Mouse (Mus musculus): ENCODE measurements at regions not wholly inside any gene's neighbourhood (a gene's known extent, or its start where the extent isn't known, plus 50 kb on each side); places are given as distances from the start of the nearest gene placed in this dataset.

DNA sequence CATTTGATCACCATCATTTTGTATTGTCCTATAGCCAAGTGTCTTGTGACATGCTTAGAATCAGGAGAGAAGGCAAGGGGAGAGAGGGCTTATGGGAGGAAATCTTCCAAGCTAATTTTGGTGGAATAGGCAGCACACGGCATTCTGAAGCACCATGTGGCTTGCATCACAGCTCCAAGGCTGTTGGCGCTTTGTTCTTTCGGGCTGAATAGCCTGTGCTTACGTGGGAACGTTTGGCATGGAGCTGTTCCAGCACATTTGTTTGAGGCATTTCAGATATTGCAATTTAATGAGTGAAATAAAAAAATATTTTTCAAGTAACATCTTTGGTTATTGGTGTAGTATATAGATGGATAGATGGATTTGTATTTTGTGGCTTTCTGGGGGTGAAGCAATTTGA is 598.5 kb upstream of the Nrp1 start:
- H3K27me3 ChIP-seq, result no peaks in the 10 kb centered on the region
- H3K4me3 ChIP-seq, result no peak overlapping the region
- no peak overlapping the region for H3K9ac ChIP-seq
- H3K9me3 ChIP-seq, result no peaks in the 10 kb centered on the region
- ATAC-seq (ENCODE audit: insufficient number of reproducible peaks, low FRiP score, low TSS enrichment, low read depth), result no peak
- no peak overlapping the region for H3K27ac ChIP-seq
- H3K4me1 ChIP-seq, result peaks cover 3% of the 10 kb centered on the region; the same call in 1 of the 2 replicates
- no peak overlapping the region for H3K4me2 ChIP-seq
- H3K36me3 ChIP-seq, result no peaks in the 10 kb centered on the region
- WGBS, result 62% methylated on average over 5 of the region's 5 CpGs

GRCm38 (mm10) chr8:127765199-127765598 is 593.2 kb upstream of the Nrp1 start:
- Histone ChIP-seq H3K9me3 (no peaks in the 10 kb centered on the region), H3K4me2 (no peak overlapping the region), H3K36me3 (no peaks in the 10 kb centered on the region), H3K4me3 (no peak overlapping the region), H3K9ac (no peak overlapping the region), H3K27ac (no peak overlapping the region), H3K27me3 (no peaks in the 10 kb centered on the region), H3K4me1 (no peaks in the 10 kb centered on the region)
- no peak for ATAC-seq (ENCODE audit: insufficient number of reproducible peaks, low FRiP score, low TSS enrichment, low read depth)
- 76% methylated on average over 5 of the region's 5 CpGs for WGBS

GRCm38 (mm10) chr8:127768311-127768710 is 590.1 kb upstream of the Nrp1 start:
- H3K4me2 ChIP-seq, result no peak overlapping the region
- H3K4me3 ChIP-seq, result no peak overlapping the region
- H3K36me3 ChIP-seq, result no peaks in the 10 kb centered on the region
- H3K4me1 ChIP-seq, result no peaks in the 10 kb centered on the region
- no peak overlapping the region for H3K27ac ChIP-seq
- no peak for ATAC-seq (ENCODE audit: insufficient number of reproducible peaks, low FRiP score, low TSS enrichment, low read depth)
- H3K9me3 ChIP-seq, result no peaks in the 10 kb centered on the region
- 84% methylated on average over 3 of the region's 3 CpGs for WGBS
- H3K9ac ChIP-seq, result no peak overlapping the region
- H3K27me3 ChIP-seq, result no peaks in the 10 kb centered on the region

DNA sequence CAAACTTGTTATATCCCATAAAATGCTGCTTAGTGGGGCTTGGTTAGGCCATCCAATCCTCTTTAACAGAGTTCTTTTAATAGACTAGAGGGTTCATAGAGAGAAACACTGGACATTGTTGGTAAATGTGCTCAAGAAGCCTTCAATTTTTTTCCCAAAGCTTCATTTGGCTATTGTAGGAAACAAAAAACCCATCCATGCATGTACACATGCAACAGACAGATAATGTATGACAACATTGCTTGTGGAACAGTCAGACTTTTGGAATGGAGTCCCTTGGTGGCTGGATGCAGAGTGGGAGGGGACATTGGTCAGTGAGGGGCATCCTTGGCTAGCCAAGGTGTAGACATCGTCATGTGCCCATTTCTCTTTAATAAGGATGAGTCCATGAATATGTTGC is 588.8 kb upstream of the Nrp1 start:
- no peaks in the 10 kb centered on the region for H3K4me1 ChIP-seq
- H3K4me2 ChIP-seq, result no peak overlapping the region
- WGBS, result 100% methylated on average over 1 of the region's 1 CpGs
- H3K4me3 ChIP-seq, result no peak overlapping the region
- H3K27me3 ChIP-seq, result no peaks in the 10 kb centered on the region
- H3K9ac ChIP-seq, result no peak overlapping the region
- no peak for ATAC-seq (ENCODE audit: insufficient number of reproducible peaks, low FRiP score, low TSS enrichment, low read depth)
- H3K9me3 ChIP-seq, result no peaks in the 10 kb centered on the region
- no peaks in the 10 kb centered on the region for H3K36me3 ChIP-seq
- H3K27ac ChIP-seq, result no peak overlapping the region

GRCm38 (mm10) chr8:127771781-127772180 is 586.6 kb upstream of the Nrp1 start:
- H3K4me2 ChIP-seq, result no peak overlapping the region
- H3K9ac ChIP-seq, result no peak overlapping the region
- no peaks in the 10 kb centered on the region for H3K9me3 ChIP-seq
- 71% methylated on average over 1 of the region's 1 CpGs for WGBS
- no peak for ATAC-seq (ENCODE audit: insufficient number of reproducible peaks, low FRiP score, low TSS enrichment, low read depth)
- no peak overlapping the region for H3K27ac ChIP-seq
- no peaks in the 10 kb centered on the region for H3K27me3 ChIP-seq
- H3K4me3 ChIP-seq, result no peak overlapping the region
- H3K36me3 ChIP-seq, result no peaks in the 10 kb centered on the region
- H3K4me1 ChIP-seq, result 0 out of 2 replicates have a peak, but pooled peaks cover 2% of the 10 kb centered on the region

DNA sequence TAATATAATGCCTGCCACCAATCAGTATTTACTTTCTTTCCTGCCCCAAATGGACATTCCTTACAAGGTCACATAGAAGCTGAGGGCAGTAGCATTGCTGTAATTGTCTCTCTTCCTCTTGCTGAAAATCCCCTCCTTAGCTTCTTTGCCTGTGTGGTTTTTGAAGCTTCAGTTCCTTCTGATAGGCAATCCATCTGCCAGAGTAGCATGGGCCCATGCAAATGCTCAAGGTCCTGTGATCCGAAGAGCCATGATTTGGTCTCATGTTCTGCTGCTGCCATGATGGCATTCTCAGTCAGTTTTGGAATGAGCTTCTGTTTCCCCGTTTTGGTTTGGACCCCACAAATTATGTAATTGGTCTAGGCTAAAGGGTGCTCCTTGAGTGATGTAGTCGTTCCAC is 586.0 kb upstream of the Nrp1 start:
- Histone ChIP-seq H3K27ac (no peak overlapping the region), H3K4me2 (no peak overlapping the region), H3K9ac (no peak overlapping the region), H3K36me3 (no peaks in the 10 kb centered on the region), H3K27me3 (no peaks in the 10 kb centered on the region), H3K4me3 (no peak overlapping the region), H3K9me3 (no peaks in the 10 kb centered on the region), H3K4me1 (0 out of 2 replicates have a peak, but pooled peaks cover 2% of the 10 kb centered on the region)
- WGBS, result 85% methylated on average over 3 of the region's 3 CpGs
- no peak for ATAC-seq (ENCODE audit: insufficient number of reproducible peaks, low FRiP score, low TSS enrichment, low read depth)

DNA sequence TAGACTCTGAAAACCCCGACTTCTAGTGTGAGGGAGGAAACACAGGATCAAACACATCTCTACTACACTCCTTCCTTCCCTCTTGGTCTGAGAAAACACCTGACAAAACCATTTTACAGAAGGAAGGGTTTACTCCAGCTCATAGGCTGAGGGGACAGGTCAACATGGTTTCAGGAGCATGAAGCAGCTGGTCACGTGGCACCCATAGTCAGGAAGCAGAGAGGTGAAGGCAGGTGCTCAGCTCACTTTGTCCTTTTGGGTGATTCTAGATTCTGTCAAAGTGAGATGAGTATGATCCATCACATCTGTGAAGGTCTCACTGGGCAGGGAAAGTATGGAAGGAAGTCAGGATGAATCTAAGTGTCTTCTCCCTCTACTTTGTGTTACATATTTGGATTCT is 585.5 kb upstream of the Nrp1 start:
- Histone ChIP-seq H3K4me3 (no peak overlapping the region), H3K9ac (no peak overlapping the region), H3K4me2 (no peak overlapping the region), H3K4me1 (0 out of 2 replicates have a peak, but pooled peaks cover 2% of the 10 kb centered on the region), H3K36me3 (no peaks in the 10 kb centered on the region), H3K27me3 (no peaks in the 10 kb centered on the region), H3K27ac (no peak overlapping the region), H3K9me3 (no peaks in the 10 kb centered on the region)
- no peak for ATAC-seq (ENCODE audit: insufficient number of reproducible peaks, low FRiP score, low TSS enrichment, low read depth)
- WGBS, result 93% methylated on average over 2 of the region's 2 CpGs

GRCm38 (mm10) chr8:127774642-127775041 is 583.8 kb upstream of the Nrp1 start:
- H3K4me1 ChIP-seq, result 0 out of 2 replicates have a peak, but pooled peaks cover 2% of the 10 kb centered on the region
- H3K9me3 ChIP-seq, result no peaks in the 10 kb centered on the region
- no peaks in the 10 kb centered on the region for H3K36me3 ChIP-seq
- no peak overlapping the region for H3K4me3 ChIP-seq
- no peak overlapping the region for H3K4me2 ChIP-seq
- no peak overlapping the region for H3K9ac ChIP-seq
- no peaks in the 10 kb centered on the region for H3K27me3 ChIP-seq
- 78% methylated on average over 9 of the region's 9 CpGs for WGBS
- no peak overlapping the region for H3K27ac ChIP-seq
- ATAC-seq (ENCODE audit: insufficient number of reproducible peaks, low FRiP score, low TSS enrichment, low read depth), result no peak

GRCm38 (mm10) chr8:127775160-127775559 is 583.2 kb upstream of the Nrp1 start:
- Histone ChIP-seq H3K27ac (no peak overlapping the region), H3K27me3 (no peaks in the 10 kb centered on the region), H3K4me1 (0 out of 2 replicates have a peak, but pooled peaks cover 2% of the 10 kb centered on the region), H3K4me2 (no peak overlapping the region), H3K9ac (no peak overlapping the region), H3K36me3 (no peaks in the 10 kb centered on the region), H3K4me3 (no peak overlapping the region), H3K9me3 (no peaks in the 10 kb centered on the region)
- no peak for ATAC-seq (ENCODE audit: insufficient number of reproducible peaks, low FRiP score, low TSS enrichment, low read depth)
- 27% methylated on average over 1 of the region's 1 CpGs for WGBS

GRCm38 (mm10) chr8:127775747-127776146 is 582.7 kb upstream of the Nrp1 start:
- no peaks in the 10 kb centered on the region for H3K36me3 ChIP-seq
- no peaks in the 10 kb centered on the region for H3K27me3 ChIP-seq
- 68% methylated on average over 7 of the region's 7 CpGs for WGBS
- H3K9ac ChIP-seq, result no peak overlapping the region
- H3K9me3 ChIP-seq, result no peaks in the 10 kb centered on the region
- no peak for ATAC-seq (ENCODE audit: insufficient number of reproducible peaks, low FRiP score, low TSS enrichment, low read depth)
- no peak overlapping the region for H3K4me3 ChIP-seq
- H3K4me1 ChIP-seq, result 0 out of 2 replicates have a peak, but pooled peaks cover 2% of the 10 kb centered on the region
- no peak overlapping the region for H3K4me2 ChIP-seq
- H3K27ac ChIP-seq, result no peak overlapping the region

- Histone ChIP-seq H3K4me1 (0 out of 2 replicates have a peak, but pooled peaks cover 2% of the 10 kb centered on the region), H3K27me3 (no peaks in the 10 kb centered on the region), H3K4me2 (no peak overlapping the region), H3K36me3 (no peaks in the 10 kb centered on the region), H3K4me3 (no peak overlapping the region), H3K9me3 (no peaks in the 10 kb centered on the region), H3K9ac (no peak overlapping the region), H3K27ac (no peak overlapping the region)
- 54% methylated on average over 4 of the region's 4 CpGs for WGBS
- ATAC-seq (ENCODE audit: insufficient number of reproducible peaks, low FRiP score, low TSS enrichment, low read depth), result no peak
Observed at GRCm38 (mm10) chr8:127778352-127779020, 579.9 kb upstream of the Nrp1 start.

DNA sequence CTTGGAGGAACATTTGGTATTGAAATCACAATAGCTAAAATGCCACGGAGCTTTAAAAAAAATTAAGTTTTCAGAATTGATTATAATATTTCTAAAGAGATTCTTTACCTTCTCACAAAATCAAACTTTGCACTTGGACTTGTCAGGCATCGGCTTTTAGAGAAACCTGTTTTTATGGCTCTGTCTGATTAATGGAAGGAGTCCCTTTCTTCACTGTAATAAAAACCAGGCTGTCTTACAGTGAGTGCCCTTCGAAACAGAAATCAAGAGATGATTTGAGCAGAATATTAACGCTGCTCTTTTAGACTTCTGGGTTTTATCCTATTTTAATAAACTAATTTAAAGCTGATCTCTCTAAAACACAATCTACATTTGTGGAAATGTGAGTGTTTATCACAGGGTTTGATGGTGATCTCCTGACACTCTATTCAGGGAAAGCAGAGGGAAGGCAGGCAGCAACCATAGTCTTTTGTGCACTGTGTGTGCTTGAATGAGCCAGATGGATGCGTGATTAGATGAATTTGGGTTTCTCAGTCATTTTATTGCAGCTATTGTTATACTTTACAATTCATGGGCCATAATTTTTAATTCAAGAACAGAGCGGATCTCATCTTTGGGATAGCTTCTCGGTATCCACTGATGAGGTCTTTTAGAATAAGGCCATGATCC is 579.2 kb upstream of the Nrp1 start:
- H3K9me3 ChIP-seq, result no peaks in the 10 kb centered on the region
- H3K4me3 ChIP-seq, result no peak overlapping the region
- H3K9ac ChIP-seq, result no peak overlapping the region
- 48% methylated on average over 7 of the region's 7 CpGs for WGBS
- H3K27ac ChIP-seq, result no peak overlapping the region
- H3K27me3 ChIP-seq, result no peaks in the 10 kb centered on the region
- no peak for ATAC-seq (ENCODE audit: insufficient number of reproducible peaks, low FRiP score, low TSS enrichment, low read depth)
- H3K36me3 ChIP-seq, result no peaks in the 10 kb centered on the region
- H3K4me1 ChIP-seq, result 0 out of 2 replicates have a peak, but pooled peaks cover 2% of the 10 kb centered on the region
- H3K4me2 ChIP-seq, result no peak overlapping the region
